Mouse (Mus musculus) kidney, adult 2 months (tissue): Measurements from ENCODE around the gene Jak3.
A peak's percentile ranks its signal among the peaks of the same experiment; 100 is the strongest.

Experiments used
- CTCF ChIP-seq: fragments of 200-500 bp; conservative IDR thresholded peaks from 2 replicates; pipeline ENCODE4 v1.5.1; 2011; ENCODE audit warnings: low read depth, mild to moderate bottlenecking, control low read depth, low read length, moderate library complexity, mixed read lengths; ENCODE audit not compliant: insufficient read depth, insufficient read length
- POLR2A ChIP-seq: fragments of 200-500 bp; IDR thresholded peaks from one replicate; pipeline ENCODE4 v1.6.1; 2011; ENCODE audit warnings: low read depth, low read length, control low read depth

DNA sequence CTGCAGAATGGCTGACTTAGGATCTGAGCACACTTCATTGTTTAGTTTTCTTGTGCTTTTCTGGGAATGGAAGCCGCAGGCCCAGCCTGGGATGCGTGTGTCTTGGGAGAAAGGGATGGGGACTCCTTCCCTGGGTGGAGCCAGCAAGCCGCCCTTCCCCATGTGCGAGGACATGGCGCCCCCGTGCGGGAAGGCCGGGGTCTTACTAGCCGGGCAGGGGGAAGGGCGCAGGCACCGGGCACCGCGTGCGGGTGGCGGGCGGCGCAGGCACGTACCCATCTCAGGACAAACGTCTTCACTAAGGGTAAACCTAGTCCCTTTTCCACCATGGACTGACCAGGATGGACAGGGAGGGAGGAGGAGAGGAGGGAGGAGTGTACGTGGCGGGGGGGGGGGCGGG is 42.9 kb upstream of the Jak3 start:
- TF ChIP-seq CTCF: peak; percentile 56
- no peak for TF ChIP-seq POLR2A
